Mouse (Mus musculus) MEL (cell line): ENCODE results near the gene Il17f. TPM values are rescaled to one million over a fixed set of nuclear protein-coding genes. Genes with fewer than 3 reads are reported as not detected.

ENCODE experiments used
- DNase-seq: peaks from one replicate; pipeline ENCODE4 v3.0.0; 2011; ENCODE audit warnings: low read depth, low spot score
- H3K27ac ChIP-seq: 2 replicates; pipeline ENCODE4 v1.5.1; 2012; ENCODE audit warnings: low read depth, mild to moderate bottlenecking, control low read depth, low read length, moderate library complexity; ENCODE audit not compliant: control insufficient read depth
- H3K27me3 ChIP-seq, 2 experiments: fragments of 150-350 bp in 1 of 2; sonication (generic) in 1 of 2; 2 replicates each; pipeline ENCODE4 v1.6.1; 2012; ENCODE audit warnings: low read length in 2 of 2, mild to moderate bottlenecking in 2 of 2, improper control_type of control experiment in 1 of 2, moderate library complexity in 1 of 2; ENCODE audit not compliant: insufficient read depth in 2 of 2, control insufficient read depth in 1 of 2
- H3K36me3 ChIP-seq, 2 experiments: 2 replicates each; pipeline ENCODE4 v1.6.1; 2012 to 2014; ENCODE audit warnings: low read length in 2 of 2, improper control_type of control experiment in 1 of 2, inconsistent platforms in 1 of 2, mild to moderate bottlenecking in 1 of 2; ENCODE audit not compliant: insufficient read depth in 2 of 2, control insufficient read depth in 1 of 2
- H3K4me1 ChIP-seq, 2 experiments: fragments of 150-350 bp in 1 of 2; sonication (generic) in 1 of 2; 2 replicates each; pipeline ENCODE4 v1.6.1; 2012; ENCODE audit warnings: low read length in 2 of 2, improper control_type of control experiment in 1 of 2, mild to moderate bottlenecking in 1 of 2; ENCODE audit not compliant: insufficient read depth in 2 of 2, control insufficient read depth in 1 of 2
- H3K4me3 ChIP-seq, 2 experiments: fragments of 150-350 bp in 1 of 2; sonication (generic) in 1 of 2; 2 replicates each; pipeline ENCODE4 v1.5.1; 2012; ENCODE audit warnings: low read depth in 2 of 2, low read length in 2 of 2, mild to moderate bottlenecking in 2 of 2, moderate library complexity in 2 of 2, control low read depth in 1 of 2, improper control_type of control experiment in 1 of 2; ENCODE audit not compliant: control insufficient read depth in 1 of 2, insufficient read depth in 1 of 2
- H3K79me2 ChIP-seq: 2 replicates; pipeline ENCODE4 v1.6.1; 2012; ENCODE audit warnings: mild to moderate bottlenecking, low read length, moderate library complexity; ENCODE audit not compliant: control insufficient read depth, poor library complexity, insufficient read depth
- H3K9ac ChIP-seq: 2 replicates; pipeline ENCODE4 v1.6.1; 2012; ENCODE audit warnings: low read depth, mild to moderate bottlenecking, control low read depth, low read length, moderate library complexity; ENCODE audit not compliant: control insufficient read depth, poor library complexity, severe bottlenecking
- H3K9me3 ChIP-seq: fragments of 150-350 bp; sonication (generic); replicated peaks from 2 replicates; pipeline ENCODE4 v1.6.1; 2012; ENCODE audit warnings: mild to moderate bottlenecking, low read length, improper control_type of control experiment, moderate library complexity; ENCODE audit not compliant: insufficient read depth
- CHD2 ChIP-seq: IDR thresholded peaks from 2 replicates; pipeline ENCODE4 v1.6.1; 2011; ENCODE audit warnings: low read length, improper control_type of control experiment
- GABPA ChIP-seq: IDR thresholded peaks from 2 replicates; pipeline ENCODE4 v1.6.1; 2012; ENCODE audit warnings: low read depth, mild to moderate bottlenecking, inconsistent platforms, low read length, improper control_type of control experiment, moderate library complexity
- MAFK ChIP-seq: IDR thresholded peaks from 2 replicates; pipeline ENCODE4 v1.6.1; 2011; ENCODE audit warnings: low read depth, mild to moderate bottlenecking, low read length, improper control_type of control experiment, borderline replicate concordance
- MAX ChIP-seq: IDR thresholded peaks from 2 replicates; pipeline ENCODE4 v1.6.1; 2011; ENCODE audit warnings: low read length, improper control_type of control experiment
- MAZ ChIP-seq: IDR thresholded peaks from 2 replicates; pipeline ENCODE4 v1.6.1; 2012; ENCODE audit warnings: low read depth, mild to moderate bottlenecking, inconsistent platforms, low read length, improper control_type of control experiment
- MYB ChIP-seq: IDR thresholded peaks from 2 replicates; pipeline ENCODE4 v1.6.1; 2011; ENCODE audit warnings: mild to moderate bottlenecking, low read depth, low read length, improper control_type of control experiment
- MYC ChIP-seq: IDR thresholded peaks from 2 replicates; pipeline ENCODE4 v1.6.1; 2011; ENCODE audit warnings: low read depth, mild to moderate bottlenecking, low read length, improper control_type of control experiment, moderate library complexity
- NELFE ChIP-seq: IDR thresholded peaks from 2 replicates; pipeline ENCODE4 v1.6.1; 2011; ENCODE audit warnings: low read depth, low read length, improper control_type of control experiment
- SMC3 ChIP-seq: IDR thresholded peaks from 2 replicates; pipeline ENCODE4 v1.6.1; 2011; ENCODE audit warnings: low read depth, low read length, improper control_type of control experiment
- TCF12 ChIP-seq: IDR thresholded peaks from 2 replicates; pipeline ENCODE4 v1.6.1; 2014; ENCODE audit warnings: low read depth, mild to moderate bottlenecking, inconsistent platforms, low read length, improper control_type of control experiment, moderate library complexity
- UBTF ChIP-seq: IDR thresholded peaks from 2 replicates; pipeline ENCODE4 v1.6.1; 2012; ENCODE audit warnings: low read depth, mild to moderate bottlenecking, inconsistent platforms, low read length, improper control_type of control experiment, moderate library complexity, borderline replicate concordance; ENCODE audit not compliant: insufficient read depth
- ZMIZ1 ChIP-seq: IDR thresholded peaks from 2 replicates; pipeline ENCODE4 v1.6.1; 2012; ENCODE audit warnings: low read depth, mild to moderate bottlenecking, inconsistent platforms, low read length, improper control_type of control experiment, moderate library complexity
- ZNF384 ChIP-seq: IDR thresholded peaks from 2 replicates; pipeline ENCODE4 v1.6.1; 2012; ENCODE audit warnings: low read depth, mild to moderate bottlenecking, inconsistent platforms, low read length, improper control_type of control experiment
- polyA plus RNA-seq, 2 experiments: library from polyadenylated mRNA; stranded (reverse) in 1 of 2; unstranded in 1 of 2; fragments of >175 nt in 1 of 2; fragments of >200 nt in 1 of 2; gene quantifications; 2 replicates each; pipeline versions ENCODE4 v1.2.1 to v1.2.4; 2012; ENCODE audit warnings: low replicate concordance in 2 of 2, low read depth in 1 of 2; ENCODE audit not compliant: insufficient read length in 2 of 2, insufficient read depth in 1 of 2, missing spikeins in 1 of 2
- total RNA-seq: library from RNA; depleted of rRNA; stranded (reverse); fragments of 300-350 nt; gene quantifications from 2 replicates; pipeline ENCODE4 v1.2.3, GENCODE M21; 2012

Gene Il17f
- total and polyA plus RNA-seq, 3 experiments = not detected

- no peaks in the 10 kb centered on the region for H3K79me2 ChIP-seq
- H3K9me3 ChIP-seq = no peaks in the 10 kb centered on the region
- no peaks in the 10 kb centered on the region for H3K36me3 ChIP-seq
- DNase-seq = no peak
- TF ChIP-seq UBTF = no peak
- TF ChIP-seq MYB = no peak
- TF ChIP-seq ZMIZ1 = no peak
- TF ChIP-seq ZNF384 = no peak
- TF ChIP-seq MAZ = no peak
- TF ChIP-seq TCF12 = no peak
- H3K4me3 ChIP-seq = no peak overlapping the region
- H3K9ac ChIP-seq = no peak overlapping the region
- no peak overlapping the region for H3K27ac ChIP-seq
- H3K4me1 ChIP-seq = no peaks in the 10 kb centered on the region
- H3K27me3 ChIP-seq = peaks cover 2 to 8% of the 10 kb centered on the region in 2 experiments
Measured at GRCm38 (mm10) chr1:20830546-20830945, 40.1 kb upstream of the Il17f start.

GRCm38 (mm10) chr1:20828061-20828460 lies 37.6 kb upstream of the Il17f start:
- Histone ChIP-seq H3K27ac (no peak overlapping the region), H3K36me3 (no peaks in the 10 kb centered on the region), H3K79me2 (no peaks in the 10 kb centered on the region), H3K4me3 (no peak overlapping the region)
- DNase-seq = no peak
- TF ChIP-seq SMC3 = no peak
- no peak for TF ChIP-seq GABPA
- no peak for TF ChIP-seq NELFE
- no peak for TF ChIP-seq CHD2
- no peak for TF ChIP-seq MYC
- TF ChIP-seq, all 39 proteins: peak for 0
- Histone ChIP-seq H3K9me3 (no peaks in the 10 kb centered on the region), H3K9ac (no peak overlapping the region), H3K4me1 (no peaks in the 10 kb centered on the region), H3K27me3 (peaks cover 2 to 8% of the 10 kb centered on the region in 2 experiments)

DNA sequence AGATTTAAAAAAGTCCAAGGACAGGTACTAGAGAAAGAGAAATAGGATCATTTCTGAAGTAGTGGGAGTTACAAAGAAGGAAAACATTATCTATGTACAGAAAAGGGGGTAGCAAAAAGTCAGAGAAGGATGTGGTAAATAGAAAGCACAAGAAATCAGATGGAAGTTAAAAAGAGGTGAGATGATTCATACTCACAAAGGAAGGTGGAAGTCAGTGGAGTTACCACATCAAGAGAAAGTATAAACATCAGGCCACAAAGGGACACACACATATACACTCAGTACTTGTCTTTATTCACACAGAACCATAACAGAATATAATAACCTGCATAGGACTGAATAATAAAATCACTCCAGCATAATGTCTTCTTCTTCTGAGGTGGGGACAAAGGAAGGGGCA lies 34.6 kb upstream of the Il17f start:
- peaks cover 2 to 7% of the 10 kb centered on the region in 2 experiments; a peak in 3 of 4 replicates for H3K27me3 ChIP-seq
- H3K79me2 ChIP-seq = peaks cover under 1% of the 10 kb centered on the region
- peaks cover 0 to 6% of the 10 kb centered on the region in 2 experiments; a peak in 1 of 4 replicates for H3K4me1 ChIP-seq
- H3K9ac ChIP-seq = no peak overlapping the region
- H3K9me3 ChIP-seq = no peaks in the 10 kb centered on the region
- H3K36me3 ChIP-seq = peaks cover 0 to 6% of the 10 kb centered on the region in 2 experiments; a peak in 2 of 4 replicates
- TF ChIP-seq TCF12 = no peak
- TF ChIP-seq MAX = no peak
- no peak for TF ChIP-seq MAFK
- no peak for DNase-seq
- no peak overlapping the region for H3K27ac ChIP-seq
- H3K4me3 ChIP-seq = no peak overlapping the region
